Mouse (Mus musculus) intestine, embryonic 14.5 days (tissue): ENCODE measurements at regions not wholly inside any gene's neighbourhood (a gene's known extent, or its start where the extent isn't known, plus 50 kb on each side); places are given as distances from the start of the nearest gene placed in this dataset.

Experiments
- ATAC-seq: fragments of 200-750 bp; cut with Nextera tagmentation; replicated peaks from 2 replicates; pipeline ENCODE4 v1.8.0; 2017; ENCODE audit warnings: low read depth, moderate number of reproducible peaks, moderate TSS enrichment, moderate library complexity; ENCODE audit not compliant: low FRiP score, low TSS enrichment
- DNase-seq: peaks from one replicate; pipeline ENCODE4 v3.0.0-alpha.2; 2018; ENCODE audit warnings: low spot score
- H3K27ac ChIP-seq: fragments of 300-500 bp; sonication (generic); 2 replicates; pipeline ENCODE4 v1.5.1; 2014; ENCODE audit warnings: low read depth, mild to moderate bottlenecking, control low read depth
- H3K27me3 ChIP-seq: fragments of 300-500 bp; sonication (generic); replicated peaks from 2 replicates; pipeline ENCODE4 v1.6.1; 2014; ENCODE audit warnings: low read length, control low read depth; ENCODE audit not compliant: control insufficient read depth, insufficient read depth
- H3K36me3 ChIP-seq: fragments of 300-500 bp; sonication (generic); 2 replicates; pipeline ENCODE4 v1.6.1; 2014; ENCODE audit warnings: low read length, control low read depth; ENCODE audit not compliant: control insufficient read depth, insufficient read depth
- H3K4me1 ChIP-seq: fragments of 300-500 bp; sonication (generic); replicated peaks from 2 replicates; pipeline ENCODE4 v1.6.1; 2014; ENCODE audit warnings: low read length, control low read depth, mixed read lengths; ENCODE audit not compliant: control insufficient read depth, insufficient read depth
- H3K4me2 ChIP-seq: fragments of 300-500 bp; sonication (generic); 2 replicates; pipeline ENCODE4 v1.6.1; 2014; ENCODE audit warnings: low read length
- H3K4me3 ChIP-seq: fragments of 300-500 bp; sonication (generic); 2 replicates; pipeline ENCODE4 v1.5.1; 2014; ENCODE audit warnings: low read depth, low read length, control low read depth, mixed read lengths
- H3K9ac ChIP-seq: fragments of 300-500 bp; sonication (generic); 2 replicates; pipeline ENCODE4 v1.6.1; 2014; ENCODE audit warnings: mild to moderate bottlenecking, low read length
- H3K9me3 ChIP-seq: fragments of 300-500 bp; sonication (generic); 2 replicates; pipeline ENCODE4 v1.6.1; 2016; ENCODE audit warnings: low read length, control low read depth; ENCODE audit not compliant: control insufficient read depth
- WGBS: fragments of 180-500 bp; shearing (Covaris S2); extraction: QIAGEN DNeasy Blood & Tissue Kit; methylation state at CpG from one replicate; pipeline ENCODE4 v1.1.7; 2014; 5-methylcytosine and 5-hydroxymethylcytosine counted together

DNA sequence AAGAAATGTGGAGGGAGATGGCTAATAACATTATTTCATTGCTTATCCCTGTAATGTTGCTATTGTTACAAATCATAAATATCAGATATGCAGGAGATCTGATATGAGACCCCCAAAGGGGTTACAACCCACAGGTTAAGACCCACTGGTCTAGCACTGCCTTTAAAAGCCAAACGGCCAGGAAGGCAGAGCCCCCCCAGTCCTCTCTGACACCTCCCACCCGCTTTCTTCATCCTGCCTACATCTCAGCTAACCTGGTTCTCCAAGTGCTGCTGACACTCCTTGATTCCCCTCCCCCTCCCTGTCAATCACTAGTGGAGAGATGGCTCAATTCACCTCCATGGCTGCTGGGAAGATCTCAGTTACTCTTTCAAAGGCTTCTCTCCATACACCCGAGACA, 94.9 kb downstream of the Tmem30b start:
- 70% methylated on average over 3 of the region's 3 CpGs for WGBS
- Histone ChIP-seq H3K4me1 (peaks cover 4% of the 10 kb centered on the region; the same call in 1 of the 2 replicates), H3K9me3 (no peaks in the 10 kb centered on the region), H3K36me3 (no peaks in the 10 kb centered on the region), H3K4me3 (no peak overlapping the region), H3K27me3 (no peaks in the 10 kb centered on the region), H3K9ac (no peak overlapping the region), H3K4me2 (no peak overlapping the region), H3K27ac (no peak overlapping the region)
- DNase-seq = no peak
- ATAC-seq = no peak

DNA sequence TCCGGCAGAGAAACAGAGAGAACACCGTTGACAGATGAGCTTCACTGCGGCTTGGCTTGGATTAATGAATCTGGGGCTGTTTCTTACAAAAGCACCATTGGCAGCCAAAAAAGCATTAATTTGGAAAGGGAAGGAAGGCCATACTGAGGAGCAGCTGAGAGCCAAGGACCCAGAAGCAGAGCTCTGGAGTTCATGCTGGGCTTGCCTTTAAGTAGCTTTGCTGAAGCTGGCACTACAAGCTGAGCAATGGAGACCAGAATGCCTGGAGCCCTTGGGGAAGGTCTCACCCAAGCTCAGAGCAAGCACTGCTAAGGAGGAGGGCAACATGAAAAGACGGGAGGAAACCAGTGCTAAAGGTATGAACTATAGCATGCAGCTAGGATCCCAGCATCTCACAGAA, 95.7 kb downstream of the Tmem30b start:
- peaks cover 4% of the 10 kb centered on the region; the same call in 1 of the 2 replicates for H3K4me1 ChIP-seq
- no peak overlapping the region for H3K27ac ChIP-seq
- H3K4me3 ChIP-seq = no peak overlapping the region
- ATAC-seq (no peak), DNase-seq (no peak)
- H3K9me3 ChIP-seq = no peaks in the 10 kb centered on the region
- WGBS = 82% methylated on average over 4 of the region's 4 CpGs
- H3K27me3 ChIP-seq = no peaks in the 10 kb centered on the region
- no peak overlapping the region for H3K4me2 ChIP-seq
- H3K9ac ChIP-seq = no peak overlapping the region
- no peaks in the 10 kb centered on the region for H3K36me3 ChIP-seq

DNA sequence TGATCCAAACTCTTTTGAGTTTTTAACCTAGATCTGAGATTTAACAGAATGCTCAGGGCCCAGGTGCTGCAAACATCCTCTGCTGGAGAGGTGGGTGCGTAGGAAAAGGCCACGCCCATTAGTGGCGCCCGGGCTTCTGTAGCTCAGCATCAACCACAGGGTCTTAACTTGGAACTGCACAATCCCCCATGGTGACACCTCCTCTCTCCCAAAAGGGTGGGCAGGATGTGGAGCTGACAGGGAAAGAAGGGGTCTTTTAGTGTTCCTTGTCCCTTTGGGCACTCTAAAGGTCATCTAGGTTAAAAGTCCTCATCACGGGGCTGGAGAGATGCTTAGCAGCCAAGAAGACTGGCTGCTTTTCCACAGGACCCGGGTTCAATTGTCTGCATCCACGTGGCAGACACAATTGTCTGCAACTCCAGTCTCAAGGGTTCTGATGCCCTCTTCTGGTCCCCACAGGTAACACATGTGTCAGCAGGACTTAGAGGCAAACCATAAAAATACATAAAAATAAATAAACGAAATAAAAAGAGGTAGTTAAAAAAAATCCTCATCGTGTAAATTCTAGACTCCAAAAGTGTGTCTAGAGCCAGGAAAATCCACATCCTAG, 96.2 kb downstream of the Tmem30b start:
- ATAC-seq (no peak), DNase-seq (no peak)
- no peak overlapping the region for H3K9ac ChIP-seq
- H3K9me3 ChIP-seq = no peaks in the 10 kb centered on the region
- H3K27ac ChIP-seq = no peak overlapping the region
- no peak overlapping the region for H3K4me2 ChIP-seq
- H3K27me3 ChIP-seq = no peaks in the 10 kb centered on the region
- peaks cover 4% of the 10 kb centered on the region; the same call in 1 of the 2 replicates for H3K4me1 ChIP-seq
- WGBS = 60% methylated on average over 9 of the region's 9 CpGs
- no peak overlapping the region for H3K4me3 ChIP-seq
- no peaks in the 10 kb centered on the region for H3K36me3 ChIP-seq

DNA sequence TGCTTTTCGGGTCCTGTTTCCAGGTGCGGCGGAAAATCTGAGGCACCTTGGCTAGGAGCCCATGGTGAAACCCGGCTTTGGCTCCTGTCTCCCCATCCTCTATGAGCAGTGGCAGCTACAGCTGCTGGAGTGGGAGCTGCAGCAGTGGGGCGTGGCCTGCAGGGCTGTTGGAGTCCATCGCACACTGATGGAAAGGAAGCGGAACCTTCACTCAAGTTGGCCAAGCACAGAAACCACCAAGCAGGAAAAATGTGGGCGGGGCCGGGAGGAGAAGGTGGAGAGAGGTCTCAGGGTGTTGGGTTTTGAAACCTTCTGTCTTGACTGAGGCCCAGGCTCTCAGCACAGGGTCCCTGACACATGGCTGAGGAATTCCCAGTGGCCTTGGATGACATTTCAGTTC, 97.1 kb downstream of the Tmem30b start:
- Histone ChIP-seq H3K36me3 (no peaks in the 10 kb centered on the region), H3K27ac (no peak overlapping the region), H3K27me3 (no peaks in the 10 kb centered on the region), H3K4me3 (no peak overlapping the region), H3K4me1 (peaks cover 4% of the 10 kb centered on the region; the same call in 1 of the 2 replicates), H3K4me2 (no peak overlapping the region; the same call in 1 of the 2 replicates), H3K9me3 (no peaks in the 10 kb centered on the region), H3K9ac (no peak overlapping the region)
- WGBS = 60% methylated on average over 9 of the region's 9 CpGs
- ATAC-seq = 0 out of 2 replicates have a peak, but pooled peaks have one; percentile 19
- DNase-seq = no peak

DNA sequence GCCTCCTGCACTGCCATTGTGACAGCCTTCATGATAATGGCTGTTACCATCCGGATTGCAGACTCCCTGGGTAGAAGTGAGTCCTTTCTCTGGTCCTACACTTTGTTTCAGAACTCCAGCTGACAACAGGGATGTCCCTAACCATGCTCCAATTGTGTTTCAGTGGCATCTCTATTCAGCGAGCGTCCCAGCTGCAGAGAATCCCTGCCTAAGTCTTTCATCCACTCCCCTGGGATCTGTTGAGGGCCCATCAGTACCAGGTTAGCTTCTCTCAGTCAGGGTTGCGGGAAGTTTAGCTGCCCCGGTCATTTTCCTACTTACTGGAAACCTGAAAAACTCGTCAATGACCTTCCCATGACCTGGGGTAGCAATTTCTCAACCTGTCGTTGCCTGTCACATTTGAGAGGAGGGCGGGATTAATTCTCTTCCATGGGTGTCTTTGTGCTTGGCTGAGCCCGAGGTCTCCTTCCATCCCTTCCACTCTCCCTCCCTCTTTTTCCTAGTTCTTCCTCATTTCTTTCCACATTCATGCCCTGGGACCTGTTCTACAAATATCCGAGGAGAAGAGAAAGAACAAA, 97.7 kb downstream of the Tmem30b start:
- no peaks in the 10 kb centered on the region for H3K36me3 ChIP-seq
- no peaks in the 10 kb centered on the region for H3K27me3 ChIP-seq
- no peak for DNase-seq
- no peak overlapping the region for H3K4me3 ChIP-seq
- no peak overlapping the region for H3K9ac ChIP-seq
- H3K4me1 ChIP-seq = peaks cover 4% of the 10 kb centered on the region; the same call in 1 of the 2 replicates
- no peak overlapping the region for H3K4me2 ChIP-seq
- WGBS = 38% methylated on average over 10 of the region's 10 CpGs
- H3K27ac ChIP-seq = no peak overlapping the region
- ATAC-seq = no peak
- H3K9me3 ChIP-seq = no peaks in the 10 kb centered on the region

DNA sequence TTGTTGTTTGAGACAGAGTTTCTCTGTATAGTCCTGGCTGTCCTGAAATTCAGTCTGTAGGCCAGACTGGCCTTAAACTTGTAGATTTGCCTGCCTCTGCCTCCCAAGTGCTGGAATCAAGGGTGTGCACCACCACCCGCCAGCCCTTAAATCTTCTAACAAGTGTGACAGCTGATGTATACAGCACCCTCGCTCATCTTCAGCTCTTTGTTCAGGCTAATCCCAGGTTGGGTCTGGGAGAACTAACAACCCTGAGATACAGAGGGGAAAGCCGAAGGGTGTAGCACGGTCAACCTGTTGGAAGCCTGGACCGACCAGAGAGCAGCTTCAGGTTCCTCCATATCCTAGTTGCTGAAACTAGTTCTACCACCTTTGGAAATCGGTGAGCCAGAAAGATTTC, 99.0 kb downstream of the Tmem30b start:
- no peak overlapping the region for H3K27ac ChIP-seq
- no peaks in the 10 kb centered on the region for H3K9me3 ChIP-seq
- WGBS = 88% methylated on average over 6 of the region's 6 CpGs
- H3K27me3 ChIP-seq = no peaks in the 10 kb centered on the region
- no peaks in the 10 kb centered on the region for H3K36me3 ChIP-seq
- H3K4me1 ChIP-seq = peaks cover 4% of the 10 kb centered on the region; the same call in 1 of the 2 replicates
- no peak for DNase-seq
- H3K4me2 ChIP-seq = no peak overlapping the region
- H3K9ac ChIP-seq = no peak overlapping the region
- H3K4me3 ChIP-seq = no peak overlapping the region
- ATAC-seq = no peak

DNA sequence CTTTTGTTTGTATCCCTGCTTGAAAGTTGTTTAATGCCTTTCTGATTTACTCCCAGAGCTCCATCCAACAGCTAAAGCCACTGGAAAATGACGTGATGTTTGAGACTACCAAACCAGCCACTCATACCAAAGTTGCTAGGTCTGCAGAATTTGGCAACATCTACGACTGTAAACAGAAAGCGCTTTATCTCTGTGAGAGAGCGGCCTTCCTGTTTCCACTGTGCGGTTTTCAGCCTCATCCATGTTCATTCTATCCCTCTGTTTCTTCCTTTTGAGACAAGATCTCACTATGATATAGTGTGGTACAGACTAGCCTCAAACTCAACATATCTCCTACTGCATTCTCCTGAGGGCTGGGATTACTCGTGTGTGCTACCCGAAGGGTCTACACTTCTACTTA, 100.0 kb downstream of the Tmem30b start:
- Histone ChIP-seq H3K9me3 (no peaks in the 10 kb centered on the region), H3K4me2 (no peak overlapping the region), H3K9ac (no peak overlapping the region), H3K27ac (no peak overlapping the region), H3K4me3 (no peak overlapping the region), H3K4me1 (peaks cover 4% of the 10 kb centered on the region; the same call in 1 of the 2 replicates), H3K27me3 (no peaks in the 10 kb centered on the region), H3K36me3 (no peaks in the 10 kb centered on the region)
- no peak for DNase-seq
- no peak for ATAC-seq
- 83% methylated on average over 7 of the region's 7 CpGs for WGBS

DNA sequence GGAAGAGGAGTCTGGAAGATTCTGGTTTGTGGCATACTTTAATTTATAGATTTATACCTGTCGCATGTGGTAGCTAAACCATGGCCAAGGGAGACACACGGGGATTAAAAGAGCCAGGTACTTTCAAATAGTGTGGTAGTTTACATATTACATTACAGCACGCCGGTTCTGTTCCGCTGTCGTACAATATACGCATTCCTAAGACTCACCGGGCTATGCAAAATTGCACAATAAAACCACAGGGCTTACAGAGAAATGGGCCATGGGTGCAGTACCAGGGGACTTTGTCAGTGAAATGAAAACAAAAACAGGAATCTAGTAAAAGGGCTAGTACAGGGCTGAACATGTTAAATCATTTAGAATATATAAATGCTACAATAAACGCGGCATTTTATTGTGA, 100.6 kb downstream of the Tmem30b start:
- DNase-seq (no peak), ATAC-seq (no peak)
- Histone ChIP-seq H3K4me2 (no peak overlapping the region), H3K9ac (no peak overlapping the region), H3K4me3 (no peak overlapping the region), H3K9me3 (no peaks in the 10 kb centered on the region), H3K27ac (no peak overlapping the region), H3K36me3 (no peaks in the 10 kb centered on the region), H3K4me1 (peaks cover 4% of the 10 kb centered on the region; the same call in 1 of the 2 replicates), H3K27me3 (no peaks in the 10 kb centered on the region)
- 74% methylated on average over 10 of the region's 10 CpGs for WGBS

DNA sequence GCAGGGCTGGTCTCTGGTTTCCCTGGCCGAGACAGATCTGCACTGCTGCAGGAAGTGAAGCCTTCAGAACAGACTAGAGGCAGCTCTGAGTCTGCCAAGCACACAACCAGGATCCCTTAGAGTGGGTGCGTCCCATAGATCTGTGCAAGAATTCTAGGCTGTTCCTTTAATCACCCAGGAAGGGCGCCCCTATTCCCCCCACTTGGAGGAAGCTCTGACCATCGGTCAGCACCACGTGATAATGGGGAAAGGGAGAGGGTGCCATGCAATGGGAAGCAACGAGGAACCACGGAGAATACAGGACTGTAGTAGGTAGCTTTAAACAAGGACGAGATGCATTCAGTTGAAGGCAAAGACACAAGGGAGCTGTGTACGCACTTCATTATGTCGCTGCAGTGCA, 101.1 kb downstream of the Tmem30b start:
- no peak overlapping the region for H3K9ac ChIP-seq
- no peak overlapping the region for H3K4me3 ChIP-seq
- ATAC-seq = no peak
- no peaks in the 10 kb centered on the region for H3K9me3 ChIP-seq
- H3K36me3 ChIP-seq = no peaks in the 10 kb centered on the region
- DNase-seq = no peak
- WGBS = 53% methylated on average over 10 of the region's 10 CpGs
- H3K4me2 ChIP-seq = no peak overlapping the region
- no peak overlapping the region for H3K27ac ChIP-seq
- H3K27me3 ChIP-seq = no peaks in the 10 kb centered on the region
- H3K4me1 ChIP-seq = peaks cover 4% of the 10 kb centered on the region; the same call in 1 of the 2 replicates
